Mouse (Mus musculus) erythroblast, embryonic 14.5 days (primary cell): Measurements from ENCODE around the gene Snrk. TPM values are rescaled to one million over a fixed set of nuclear protein-coding genes. Genes with fewer than 3 reads are reported as not detected.

Source experiments
- H3K27me3 ChIP-seq: 2 replicates; pipeline ENCODE4 v1.6.1; 2012; ENCODE audit warnings: inconsistent platforms; ENCODE audit not compliant: control insufficient read depth
- H3K36me3 ChIP-seq: 2 replicates; pipeline ENCODE4 v1.6.1; 2012; ENCODE audit warnings: mild to moderate bottlenecking, inconsistent platforms; ENCODE audit not compliant: control insufficient read depth
- H3K4me1 ChIP-seq: 2 replicates; pipeline ENCODE4 v1.6.1; 2012; ENCODE audit warnings: inconsistent platforms; ENCODE audit not compliant: control insufficient read depth
- H3K4me3 ChIP-seq: replicated peaks from 2 replicates; pipeline ENCODE3; 2012; ENCODE audit warnings: moderate library complexity, mild to moderate bottlenecking, inconsistent platforms
- H3K9me3 ChIP-seq: 2 replicates; pipeline ENCODE4 v1.6.1; 2012; ENCODE audit warnings: low read length, inconsistent platforms, mixed read lengths; ENCODE audit not compliant: control insufficient read depth
- GATA1 ChIP-seq: IDR thresholded peaks from 2 replicates; pipeline ENCODE4 v1.6.1; 2012; ENCODE audit warnings: low read length, inconsistent platforms, mixed read lengths
- TAL1 ChIP-seq: IDR thresholded peaks from 3 replicates; pipeline ENCODE4 v1.6.1; 2012; ENCODE audit warnings: low read length, inconsistent platforms, mixed read lengths
- polyA plus RNA-seq: library from polyadenylated mRNA; stranded (reverse); fragments of >175 nt; gene quantifications from 2 replicates; pipeline ENCODE4 v1.2.3, GENCODE M21; 2012

The Snrk gene
- polyA plus RNA-seq, 1 experiment = 0.81 TPM

DNA sequence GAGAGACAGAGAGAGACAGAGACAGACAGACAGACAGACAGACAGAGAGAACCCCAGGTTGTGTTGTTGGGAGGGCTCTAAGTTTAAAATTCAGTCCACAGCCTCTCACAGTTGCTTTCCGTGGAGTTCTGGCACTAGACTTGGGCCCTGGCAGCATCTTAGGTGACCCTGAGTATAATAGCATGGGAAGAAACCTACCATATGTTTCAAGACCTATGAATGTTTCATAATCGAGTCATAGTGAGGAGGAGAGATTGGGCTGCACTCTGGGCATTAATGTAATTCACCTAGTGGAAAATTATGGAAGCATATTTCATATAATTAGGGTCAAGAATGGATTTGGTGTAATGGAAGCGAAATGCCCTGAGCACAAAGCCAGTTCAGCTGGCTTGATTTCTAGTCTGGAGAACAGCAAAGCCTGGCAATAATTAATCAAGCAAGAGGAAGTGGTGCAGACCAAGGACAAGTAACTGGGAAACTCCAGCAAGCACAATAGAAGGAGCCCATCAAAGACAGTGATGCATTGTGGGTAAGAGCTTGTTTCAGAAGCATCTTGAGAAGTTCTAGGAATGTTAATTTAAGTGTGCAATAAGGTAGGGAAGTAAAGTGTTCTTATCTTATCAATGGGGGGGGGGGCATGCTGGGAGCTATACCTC lies 31.4 kb upstream of the Snrk start:
- no peaks in the 10 kb centered on the region for H3K36me3 ChIP-seq
- TF ChIP-seq TAL1 (no peak), GATA1 (no peak)
- H3K9me3 ChIP-seq = no peaks in the 10 kb centered on the region
- H3K27me3 ChIP-seq = no peaks in the 10 kb centered on the region
- H3K4me3 ChIP-seq = no peak overlapping the region
- H3K4me1 ChIP-seq = no peaks in the 10 kb centered on the region

DNA sequence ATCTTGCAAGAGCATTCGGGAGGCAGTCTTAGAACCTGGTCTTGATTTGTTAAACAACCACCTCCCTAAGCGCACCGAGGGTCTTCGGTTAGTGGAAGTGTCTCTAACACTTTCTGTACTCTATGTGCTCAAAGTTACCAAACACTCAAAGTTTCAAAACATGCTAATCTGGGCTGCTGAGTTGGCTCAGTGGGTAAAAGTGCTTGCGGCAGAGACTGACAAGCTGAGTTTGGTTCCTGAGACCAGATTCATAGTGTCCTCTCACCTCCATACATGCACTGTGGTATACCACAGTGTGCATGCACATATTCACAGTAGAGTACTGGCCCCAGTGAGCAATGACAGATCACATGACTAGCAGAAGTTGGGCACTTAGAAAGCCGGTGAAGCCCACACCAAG lies 30.0 kb upstream of the Snrk start:
- H3K36me3 ChIP-seq = no peaks in the 10 kb centered on the region
- TF ChIP-seq GATA1 (no peak), TAL1 (no peak)
- no peaks in the 10 kb centered on the region for H3K9me3 ChIP-seq
- no peaks in the 10 kb centered on the region for H3K27me3 ChIP-seq
- no peak overlapping the region for H3K4me3 ChIP-seq
- no peaks in the 10 kb centered on the region for H3K4me1 ChIP-seq

DNA sequence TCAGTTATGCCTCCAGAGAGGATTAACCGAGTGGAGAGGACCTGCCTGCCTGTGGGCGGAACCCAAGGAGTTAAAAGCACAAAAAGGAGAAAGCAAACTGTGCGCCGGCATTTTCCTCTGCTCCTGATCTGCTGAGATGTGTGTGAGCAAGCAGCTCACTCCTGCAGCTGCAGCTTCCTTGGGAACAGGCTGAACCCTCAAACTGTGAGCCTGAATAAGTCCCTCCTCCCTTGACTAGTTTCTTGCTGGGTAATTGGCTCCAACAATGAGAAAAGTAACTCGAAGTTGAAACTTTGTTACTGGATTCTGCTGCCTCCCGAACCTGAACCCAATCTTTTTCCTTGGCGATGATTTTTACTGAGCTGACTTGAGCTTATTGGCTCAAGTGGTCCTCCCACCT lies 25.9 kb upstream of the Snrk start:
- H3K36me3 ChIP-seq = no peaks in the 10 kb centered on the region

DNA sequence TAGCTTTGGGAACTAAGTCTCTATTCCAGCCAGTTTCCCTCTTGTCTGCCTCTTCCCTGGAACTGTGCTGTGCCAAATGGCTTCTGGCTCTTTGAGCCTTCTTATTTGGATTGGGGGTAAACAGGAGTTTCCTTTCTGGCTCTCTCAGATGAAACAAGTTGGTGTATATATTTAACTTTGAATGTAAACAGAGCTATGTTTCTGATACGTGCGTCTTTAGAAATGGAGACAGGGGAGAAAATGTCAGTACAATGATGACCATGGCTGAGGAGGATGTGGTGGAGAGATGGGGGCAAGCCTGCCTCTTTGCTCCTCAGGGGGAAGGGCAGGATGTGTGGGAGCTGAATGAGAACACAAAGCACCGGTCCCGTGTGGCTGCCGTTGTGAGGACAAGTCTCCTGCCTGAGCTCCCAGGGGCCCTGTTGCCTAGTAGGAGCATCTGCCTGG lies 25.3 kb upstream of the Snrk start:
- Histone ChIP-seq H3K36me3 (no peaks in the 10 kb centered on the region), H3K4me1 (no peaks in the 10 kb centered on the region), H3K4me3 (no peak overlapping the region), H3K9me3 (no peaks in the 10 kb centered on the region), H3K27me3 (no peaks in the 10 kb centered on the region)
- TF ChIP-seq TAL1 (no peak), GATA1 (no peak)

More for the DNA sequence above, 25.9 kb upstream of the Snrk start:
- Histone ChIP-seq H3K4me1 (no peaks in the 10 kb centered on the region), H3K27me3 (no peaks in the 10 kb centered on the region), H3K4me3 (no peak overlapping the region), H3K9me3 (no peaks in the 10 kb centered on the region)
- TF ChIP-seq TAL1 (no peak), GATA1 (no peak)

DNA sequence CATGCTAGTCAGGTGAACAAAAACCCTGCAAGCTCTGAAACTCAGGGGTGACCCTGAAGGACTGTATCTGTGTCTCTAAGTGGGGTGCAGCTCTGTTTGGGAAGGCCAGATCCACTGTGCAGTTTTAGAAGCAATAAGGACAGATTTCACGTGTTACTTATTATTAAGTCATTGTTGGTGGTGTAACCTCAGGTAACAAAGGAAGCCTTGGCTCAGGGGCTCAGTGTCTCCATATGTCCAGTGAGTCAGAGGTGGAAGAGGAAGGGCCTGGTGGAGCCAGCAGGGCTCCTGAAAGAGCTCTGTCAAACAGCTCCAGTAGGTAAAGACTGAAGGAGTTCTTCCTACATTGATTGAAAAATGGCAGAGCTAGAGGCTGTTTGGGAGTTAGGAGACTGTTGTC lies 22.9 kb upstream of the Snrk start:
- peaks cover 8% of the 10 kb centered on the region for H3K4me1 ChIP-seq
- no peaks in the 10 kb centered on the region for H3K27me3 ChIP-seq
- no peaks in the 10 kb centered on the region for H3K36me3 ChIP-seq
- TF ChIP-seq TAL1 (no peak), GATA1 (no peak)
- H3K9me3 ChIP-seq = no peaks in the 10 kb centered on the region
- no peak overlapping the region for H3K4me3 ChIP-seq

DNA sequence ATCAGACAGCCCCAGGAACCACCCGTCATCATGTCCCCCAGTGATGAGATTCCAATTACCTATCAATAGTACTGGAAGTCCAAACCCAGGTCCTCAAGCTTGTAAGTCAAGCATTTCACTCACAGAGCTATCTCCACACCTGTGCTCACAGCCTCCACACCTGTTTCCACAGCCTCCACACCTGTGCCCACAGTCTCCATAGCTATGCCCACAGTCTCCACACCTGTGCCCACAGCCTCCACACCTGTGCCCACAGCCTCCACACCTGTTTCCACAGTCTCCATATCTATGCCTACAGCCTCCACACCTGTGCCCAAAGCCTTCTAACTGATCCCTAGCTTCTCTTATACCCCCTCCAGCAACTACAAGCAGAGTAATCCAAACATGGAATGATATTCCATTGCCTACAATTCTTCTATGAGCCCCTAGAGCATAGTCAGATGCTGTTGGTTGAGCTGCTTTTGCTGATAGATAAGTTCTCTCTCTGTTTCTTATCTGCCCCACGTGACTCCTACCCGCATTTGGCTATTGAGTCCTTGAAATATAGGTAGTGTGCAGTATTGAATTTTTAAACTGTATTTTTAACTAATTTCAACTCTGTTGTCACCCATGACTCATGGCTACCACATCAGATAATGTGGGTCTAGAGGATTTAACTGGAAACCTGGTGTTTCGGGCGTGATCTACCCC lies 20.1 kb upstream of the Snrk start:
- TF ChIP-seq TAL1 = no peak
- TF ChIP-seq GATA1 = no peak
- Histone ChIP-seq H3K4me1 (peaks cover 8% of the 10 kb centered on the region), H3K27me3 (0 out of 2 replicates have a peak, but pooled peaks cover 3% of the 10 kb centered on the region), H3K4me3 (no peak overlapping the region), H3K36me3 (no peaks in the 10 kb centered on the region), H3K9me3 (no peaks in the 10 kb centered on the region)

DNA sequence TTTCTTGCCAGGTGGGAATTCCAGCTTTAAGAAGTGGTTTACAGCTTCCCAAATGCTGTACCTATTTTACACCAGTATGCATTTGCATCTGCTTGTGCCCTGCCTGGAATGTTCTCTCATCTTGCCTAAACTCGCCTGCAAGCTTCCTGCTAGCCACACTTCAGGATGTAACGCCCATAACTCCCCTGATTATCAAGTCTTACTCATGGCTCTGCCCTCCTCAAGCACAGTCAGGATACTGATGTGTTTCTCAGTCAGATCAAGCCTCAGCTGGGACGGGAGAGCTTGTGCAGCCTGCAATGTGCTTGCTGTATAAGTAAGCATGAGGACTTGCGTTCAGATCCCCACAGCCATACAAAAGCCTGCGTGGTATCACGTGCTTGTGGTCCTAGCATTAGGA lies 19.5 kb upstream of the Snrk start:
- H3K36me3 ChIP-seq = no peaks in the 10 kb centered on the region
- no peaks in the 10 kb centered on the region for H3K9me3 ChIP-seq
- 0 out of 2 replicates have a peak, but pooled peaks cover 3% of the 10 kb centered on the region for H3K27me3 ChIP-seq
- H3K4me1 ChIP-seq = peaks cover 11% of the 10 kb centered on the region
- no peak overlapping the region for H3K4me3 ChIP-seq
- TF ChIP-seq TAL1 (no peak), GATA1 (no peak)

DNA sequence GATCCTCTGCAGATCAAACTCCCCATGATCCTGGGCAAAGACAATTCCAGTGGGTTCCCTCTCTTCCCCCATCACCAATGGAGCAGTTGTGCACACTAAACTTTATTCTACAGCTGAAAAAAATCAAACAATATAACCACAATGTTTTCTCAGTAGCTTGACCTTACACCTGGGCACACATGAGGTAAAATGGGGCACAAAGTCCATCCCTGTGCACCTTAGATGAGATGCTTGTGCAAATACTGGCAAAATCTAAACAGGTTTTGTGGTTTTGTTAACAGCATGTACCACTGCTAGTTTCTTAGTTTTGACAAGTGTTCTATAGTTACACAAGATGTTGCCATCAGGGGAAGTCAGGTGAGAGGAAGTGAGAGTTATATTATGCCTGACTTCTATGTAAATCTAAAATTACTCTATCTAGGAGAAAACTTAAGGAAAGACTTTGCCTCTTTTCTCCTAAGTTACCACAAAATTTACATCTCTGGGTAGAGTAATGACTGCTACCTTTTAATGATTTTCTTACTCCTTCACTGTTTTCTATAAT lies 16.4 kb upstream of the Snrk start:
- peaks cover 9% of the 10 kb centered on the region for H3K27me3 ChIP-seq
- H3K9me3 ChIP-seq = no peaks in the 10 kb centered on the region
- H3K4me3 ChIP-seq = no peak overlapping the region
- H3K4me1 ChIP-seq = peaks cover 34% of the 10 kb centered on the region
- TF ChIP-seq GATA1 (no peak), TAL1 (no peak)
- no peaks in the 10 kb centered on the region for H3K36me3 ChIP-seq

DNA sequence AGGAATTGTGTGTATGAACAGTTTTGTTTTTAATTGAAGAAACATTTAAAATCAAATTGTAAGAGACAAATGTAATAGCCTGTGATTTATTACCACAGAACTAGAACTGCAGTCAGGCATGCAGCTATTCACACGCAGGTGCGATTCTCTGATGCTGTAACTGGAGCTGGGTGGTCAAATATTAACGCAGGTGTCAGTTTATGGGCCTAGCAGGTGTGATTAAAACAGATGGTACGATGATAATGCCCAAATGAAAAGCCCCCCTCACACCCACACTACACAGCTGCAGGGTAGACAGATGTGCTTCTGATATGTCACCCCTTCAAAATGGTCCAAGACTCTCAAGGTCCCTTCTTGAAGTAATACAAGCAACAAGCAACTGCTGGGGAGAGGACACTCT lies 15.9 kb upstream of the Snrk start:
- TF ChIP-seq TAL1 = no peak
- TF ChIP-seq GATA1 = no peak
- no peak overlapping the region for H3K4me3 ChIP-seq
- no peaks in the 10 kb centered on the region for H3K36me3 ChIP-seq
- H3K9me3 ChIP-seq = no peaks in the 10 kb centered on the region
- peaks cover 10% of the 10 kb centered on the region for H3K27me3 ChIP-seq
- peaks cover 34% of the 10 kb centered on the region for H3K4me1 ChIP-seq
